Mouse (Mus musculus): ENCODE results near the gene Gm17655.
"Not testable (repeated sequence)": the region's sequence is repeated elsewhere in the genome, so short reads cannot be mapped to it uniquely, and the experiment has no call there.

Gm17655 gene

GRCm38 (mm10) chr5:110086161-110086866, 14.0 kb upstream of the Gm17655 start:
- no peak for DNase-seq

- DNase-seq = no peak
These were observed 10.6 kb upstream of the Gm17655 start for GRCm38 (mm10) chr5:110082961-110083360.

- DNase-seq = peak; percentile 82
These were observed 14.5 kb downstream of the Gm17655 start for GRCm38 (mm10) chr5:110057637-110058408.

GRCm38 (mm10) chr5:110023694-110024427, 48.5 kb downstream of the Gm17655 start:
- DNase-seq = peak; percentile 37

GRCm38 (mm10) chr5:110023273-110023672, 49.0 kb downstream of the Gm17655 start:
- no peak for DNase-seq

GRCm38 (mm10) chr5:110015775-110016174, 56.5 kb downstream of the Gm17655 start:
- DNase-seq = not testable (repeated sequence)
